Mouse (Mus musculus): ENCODE results near the gene 0610010K14Rik. TPM values are rescaled to one million over a fixed set of nuclear protein-coding genes. Genes with fewer than 3 reads are reported as not detected.

Gene 0610010K14Rik
- not detected in 2 replicates for polyA plus RNA-seq (2012; ENCODE audit: insufficient read depth, insufficient read length, low replicate concordance, missing spikeins)

- Histone ChIP-seq H3K4me1 (ENCODE audit: control insufficient read depth, insufficient read depth, low read length) (peaks cover 24% of the 10 kb centered on the region), H3K27ac (ENCODE audit: insufficient read depth, low read depth, low read length) (peak within 1 kb of the TSS; percentile 84), H3K4me3 (ENCODE audit: insufficient read depth, low read depth, low read length) (peak within 1 kb of the TSS; percentile 92)
- TF ChIP-seq CTCF (IDR thresholded peaks at IDR 0.05; ENCODE audit: insufficient read depth, low read depth, low read length) (peak; percentile 55; the same call in 1 of the 2 replicates), POLR2A (IDR thresholded peaks at IDR 0.05; ENCODE audit: insufficient read depth, low read depth, low read length) (peak; percentile 84)
- WGBS, result under 1% methylated on average over 51 of the region's 70 CpGs
Observed at GRCm38 (mm10) chr11:70237457-70238167, at the start of gene 0610010K14Rik. TSS of gene 0610010K14Rik (minus strand) at chr11:70237914.

GRCm38 (mm10) chr11:70285686-70286085 is 48.0 kb upstream of the 0610010K14Rik start:
- no peaks in the 10 kb centered on the region for H3K4me1 ChIP-seq (ENCODE audit: control insufficient read depth, insufficient read depth, low read length)
- no peak overlapping the region for H3K27ac ChIP-seq (ENCODE audit: insufficient read depth, low read depth, low read length)
- 90% methylated on average over 5 of the region's 5 CpGs for whole genome bisulfite sequencing
- no peak overlapping the region for H3K4me3 ChIP-seq (ENCODE audit: insufficient read depth, low read depth, low read length)
- TF ChIP-seq CTCF (IDR thresholded peaks at IDR 0.05; ENCODE audit: insufficient read depth, low read depth, low read length), result no peak
- TF ChIP-seq POLR2A (IDR thresholded peaks at IDR 0.05; ENCODE audit: insufficient read depth, low read depth, low read length), result no peak

DNA sequence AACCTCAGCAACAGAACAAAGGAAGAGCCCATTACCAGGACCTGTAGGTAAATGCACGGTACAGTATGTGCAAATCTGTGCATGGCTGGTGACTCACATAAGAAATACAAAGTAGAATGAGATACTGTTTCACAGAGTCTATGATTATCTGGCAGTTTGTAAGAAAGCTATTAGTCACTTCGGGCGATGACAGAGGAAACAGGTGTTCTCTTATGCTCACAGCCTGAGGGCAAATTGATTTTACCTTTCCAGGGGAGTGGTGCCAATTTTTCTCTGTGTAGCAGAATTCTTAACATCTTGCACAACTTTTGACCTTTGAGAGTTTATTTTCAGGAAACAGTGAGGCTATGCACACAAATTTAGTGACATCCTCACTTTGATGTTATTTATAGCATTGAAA is 47.0 kb upstream of the 0610010K14Rik start:
- 62% methylated on average over 3 of the region's 3 CpGs for WGBS
- no peak for TF ChIP-seq POLR2A (IDR thresholded peaks at IDR 0.05; ENCODE audit: insufficient read depth, low read depth, low read length)
- TF ChIP-seq CTCF (IDR thresholded peaks at IDR 0.05; ENCODE audit: insufficient read depth, low read depth, low read length), result no peak
- H3K27ac ChIP-seq (ENCODE audit: insufficient read depth, low read depth, low read length), result no peak overlapping the region
- H3K4me1 ChIP-seq (ENCODE audit: control insufficient read depth, insufficient read depth, low read length), result no peaks in the 10 kb centered on the region
- no peak overlapping the region for H3K4me3 ChIP-seq (ENCODE audit: insufficient read depth, low read depth, low read length)

DNA sequence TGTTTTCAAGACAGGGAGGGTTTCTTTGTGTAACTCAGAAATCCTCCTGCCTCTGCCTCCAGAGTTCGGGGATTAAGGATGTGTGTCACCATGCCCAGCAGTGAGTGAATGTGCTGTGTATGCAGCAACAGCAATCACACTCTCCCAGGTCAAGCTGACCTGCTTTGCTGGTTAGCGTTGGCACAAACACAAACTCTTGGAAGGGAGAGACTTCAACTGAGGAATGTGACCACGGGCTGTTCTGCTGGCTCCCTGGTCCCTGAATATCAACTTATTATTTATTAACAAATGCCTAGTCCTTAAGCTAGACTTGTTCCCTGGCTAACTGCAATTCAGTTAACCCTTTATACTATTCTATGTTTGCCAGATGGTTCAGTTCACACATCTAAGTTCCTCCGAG is 46.0 kb upstream of the 0610010K14Rik start:
- no peak overlapping the region for H3K4me3 ChIP-seq (ENCODE audit: insufficient read depth, low read depth, low read length)
- TF ChIP-seq CTCF (IDR thresholded peaks at IDR 0.05; ENCODE audit: insufficient read depth, low read depth, low read length) (no peak), POLR2A (IDR thresholded peaks at IDR 0.05; ENCODE audit: insufficient read depth, low read depth, low read length) (no peak)
- no peak overlapping the region for H3K27ac ChIP-seq (ENCODE audit: insufficient read depth, low read depth, low read length)
- WGBS, result 85% methylated on average over 4 of the region's 4 CpGs
- H3K4me1 ChIP-seq (ENCODE audit: control insufficient read depth, insufficient read depth, low read length), result no peaks in the 10 kb centered on the region

DNA sequence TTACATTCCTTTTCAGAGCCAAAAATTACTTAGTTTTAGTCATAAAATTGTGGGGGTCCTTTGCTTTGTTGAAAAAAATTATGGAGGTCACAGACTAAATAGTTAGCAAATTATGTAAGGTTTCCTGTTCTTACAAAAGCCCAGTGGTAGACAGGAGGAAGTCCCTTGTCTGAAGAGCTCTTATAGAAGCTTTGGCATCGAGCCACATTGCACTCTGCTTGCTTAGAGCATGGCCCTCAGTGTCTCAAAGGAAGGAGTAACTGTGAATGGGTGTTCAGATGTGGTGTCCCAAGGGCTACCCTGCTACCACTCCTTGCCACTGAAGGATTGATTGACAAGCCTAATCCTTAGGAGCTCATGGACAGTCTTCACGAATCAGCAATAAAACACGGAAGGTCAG is 42.7 kb upstream of the 0610010K14Rik start:
- Histone ChIP-seq H3K4me3 (ENCODE audit: insufficient read depth, low read depth, low read length) (no peak overlapping the region), H3K27ac (ENCODE audit: insufficient read depth, low read depth, low read length) (no peak overlapping the region), H3K4me1 (ENCODE audit: control insufficient read depth, insufficient read depth, low read length) (no peaks in the 10 kb centered on the region)
- 61% methylated on average over 3 of the region's 3 CpGs for WGBS
- TF ChIP-seq POLR2A (IDR thresholded peaks at IDR 0.05; ENCODE audit: insufficient read depth, low read depth, low read length) (no peak), CTCF (IDR thresholded peaks at IDR 0.05; ENCODE audit: insufficient read depth, low read depth, low read length) (no peak)

GRCm38 (mm10) chr11:70278961-70279360 is 41.2 kb upstream of the 0610010K14Rik start:
- no peaks in the 10 kb centered on the region for H3K4me1 ChIP-seq (ENCODE audit: control insufficient read depth, insufficient read depth, low read length)
- WGBS, result 92% methylated on average over 3 of the region's 3 CpGs
- no peak for TF ChIP-seq CTCF (IDR thresholded peaks at IDR 0.05; ENCODE audit: insufficient read depth, low read depth, low read length)
- no peak for TF ChIP-seq POLR2A (IDR thresholded peaks at IDR 0.05; ENCODE audit: insufficient read depth, low read depth, low read length)
- no peak overlapping the region for H3K4me3 ChIP-seq (ENCODE audit: insufficient read depth, low read depth, low read length)
- H3K27ac ChIP-seq (ENCODE audit: insufficient read depth, low read depth, low read length), result no peak overlapping the region

GRCm38 (mm10) chr11:70271641-70272040 is 33.9 kb upstream of the 0610010K14Rik start:
- no peak overlapping the region for H3K4me3 ChIP-seq (ENCODE audit: insufficient read depth, low read depth, low read length)
- H3K4me1 ChIP-seq (ENCODE audit: control insufficient read depth, insufficient read depth, low read length), result no peaks in the 10 kb centered on the region
- 88% methylated on average over 7 of the region's 7 CpGs for WGBS
- no peak for TF ChIP-seq CTCF (IDR thresholded peaks at IDR 0.05; ENCODE audit: insufficient read depth, low read depth, low read length)
- no peak for TF ChIP-seq POLR2A (IDR thresholded peaks at IDR 0.05; ENCODE audit: insufficient read depth, low read depth, low read length)
- no peak overlapping the region for H3K27ac ChIP-seq (ENCODE audit: insufficient read depth, low read depth, low read length)

DNA sequence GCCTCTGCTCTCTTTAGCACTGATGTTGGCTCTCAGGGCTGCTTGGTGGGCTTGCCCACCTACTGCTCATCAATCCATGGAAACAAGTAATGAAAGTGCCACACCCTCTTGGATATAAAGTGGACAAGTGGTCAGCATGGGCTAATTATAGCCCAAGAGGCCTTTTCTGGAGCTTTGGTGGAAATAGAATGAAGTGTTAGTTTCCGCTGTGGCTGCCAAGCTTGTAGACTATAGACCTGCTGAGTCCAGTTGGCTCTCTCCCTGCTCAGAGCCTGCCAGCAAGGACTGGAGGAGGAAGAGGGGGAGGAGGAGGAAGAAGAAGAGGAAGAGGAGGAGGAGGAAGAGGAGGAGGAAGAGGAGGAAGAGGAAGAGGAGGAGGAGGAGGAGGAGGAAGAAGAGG is 28.7 kb upstream of the 0610010K14Rik start:
- TF ChIP-seq CTCF (IDR thresholded peaks at IDR 0.05; ENCODE audit: insufficient read depth, low read depth, low read length) (no peak), POLR2A (IDR thresholded peaks at IDR 0.05; ENCODE audit: insufficient read depth, low read depth, low read length) (no peak)
- Histone ChIP-seq H3K4me3 (ENCODE audit: insufficient read depth, low read depth, low read length) (no peak overlapping the region), H3K27ac (ENCODE audit: insufficient read depth, low read depth, low read length) (no peak overlapping the region), H3K4me1 (ENCODE audit: control insufficient read depth, insufficient read depth, low read length) (no peaks in the 10 kb centered on the region; the same call in 1 of the 2 replicates)
- 66% methylated on average over 1 of the region's 1 CpGs for whole genome bisulfite sequencing

DNA sequence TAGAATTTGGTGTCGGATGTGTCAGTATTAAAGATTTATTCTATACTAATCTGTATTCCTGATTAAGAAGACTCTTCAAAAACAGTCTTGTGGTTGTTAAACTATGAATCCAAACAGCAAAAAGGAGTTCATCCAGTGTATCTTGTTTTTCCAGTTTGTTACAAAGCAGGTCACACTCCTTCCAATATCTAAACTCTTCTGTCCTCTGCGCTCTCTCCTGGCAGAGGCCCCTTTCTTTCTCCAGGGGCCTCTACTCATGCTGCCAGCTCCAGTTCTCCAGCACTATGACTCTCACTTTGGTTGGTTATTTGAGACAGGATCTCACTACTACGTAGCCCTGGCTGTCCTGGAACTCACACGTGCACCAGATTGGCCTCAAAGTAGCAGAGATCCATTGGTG is 28.1 kb upstream of the 0610010K14Rik start:
- WGBS, result 77% methylated on average over 4 of the region's 4 CpGs
- TF ChIP-seq CTCF (IDR thresholded peaks at IDR 0.05; ENCODE audit: insufficient read depth, low read depth, low read length), result no peak
- TF ChIP-seq POLR2A (IDR thresholded peaks at IDR 0.05; ENCODE audit: insufficient read depth, low read depth, low read length), result no peak
- no peak overlapping the region for H3K4me3 ChIP-seq (ENCODE audit: insufficient read depth, low read depth, low read length)
- H3K4me1 ChIP-seq (ENCODE audit: control insufficient read depth, insufficient read depth, low read length), result no peaks in the 10 kb centered on the region; the same call in 1 of the 2 replicates
- no peak overlapping the region for H3K27ac ChIP-seq (ENCODE audit: insufficient read depth, low read depth, low read length)

All from olfactory bulb, adult 2 months (tissue).